Mouse (Mus musculus) G1E (cell line): Measurements from ENCODE around the gene Ppp1r36. TPM values are rescaled to one million over a fixed set of nuclear protein-coding genes. Genes with fewer than 3 reads are reported as not detected.
A peak's percentile ranks its signal among the peaks of the same experiment; 100 is the strongest.
"Not testable (repeated sequence)": the region's sequence is repeated elsewhere in the genome, so short reads cannot be mapped to it uniquely, and the experiment has no call there.

Experiments used
- ATAC-seq: 2 replicates; pipeline ENCODE4 v1.8.0; 2016; ENCODE audit warnings: mild to moderate bottlenecking; ENCODE audit not compliant: insufficient number of reproducible peaks, poor library complexity, low FRiP score, severe bottlenecking; ENCODE audit errors: extremely low read depth
- DNase-seq: peaks from one replicate; pipeline ENCODE4 v3.0.0; 2012; ENCODE audit warnings: low spot score
- H3K27me3 ChIP-seq: 2 replicates; pipeline ENCODE4 v1.6.1; 2012; ENCODE audit warnings: mild to moderate bottlenecking, low read length, inconsistent platforms; ENCODE audit not compliant: insufficient read depth
- H3K36me3 ChIP-seq: replicated peaks from 2 replicates; pipeline ENCODE3; 2012; ENCODE audit warnings: mild to moderate bottlenecking, inconsistent platforms
- H3K4me1 ChIP-seq: 2 replicates; pipeline ENCODE4 v1.6.1; 2012; ENCODE audit warnings: low read depth, low read length, inconsistent platforms, mixed read lengths; ENCODE audit not compliant: insufficient read depth
- H3K4me3 ChIP-seq: 2 replicates; pipeline ENCODE4 v1.5.1; 2012; ENCODE audit warnings: low read depth, mild to moderate bottlenecking, inconsistent platforms, low read length, moderate library complexity, mixed read lengths
- H3K9me3 ChIP-seq: replicated peaks from 2 replicates; pipeline ENCODE4 v1.6.1; 2012; ENCODE audit warnings: inconsistent platforms
- CTCF ChIP-seq: IDR thresholded peaks from 2 replicates; pipeline ENCODE4 v1.5.1; 2012; ENCODE audit warnings: low read depth, low read length, inconsistent platforms, mixed read lengths
- GATA1 ChIP-seq: IDR thresholded peaks from 2 replicates; pipeline ENCODE4 v1.6.1; 2012; ENCODE audit warnings: borderline replicate concordance, low read length, inconsistent platforms, mixed read lengths
- GATA2 ChIP-seq: IDR thresholded peaks from 2 replicates; pipeline ENCODE4 v1.6.1; 2012; ENCODE audit warnings: low read depth, low read length, inconsistent platforms, borderline replicate concordance
- POLR2AphosphoS5 ChIP-seq: IDR thresholded peaks from 2 replicates; pipeline ENCODE4 v1.6.1; 2012; ENCODE audit warnings: low read depth, low read length, inconsistent platforms; ENCODE audit not compliant: insufficient replicate concordance
- TAL1 ChIP-seq: conservative IDR thresholded peaks from 2 replicates; pipeline ENCODE4 v1.6.1; 2012; ENCODE audit warnings: low read depth, low read length, inconsistent platforms, mixed read lengths
- polyA plus RNA-seq: library from polyadenylated mRNA; stranded (reverse); fragments of >175 nt; gene quantifications from 2 replicates; pipeline ENCODE4 v1.2.3, GENCODE M21; 2012
- total RNA-seq, 2 experiments: library from RNA; stranded (forward) in 1 of 2; stranded (reverse) in 1 of 2; fragments of 200-1000 nt in 1 of 2; fragments of >200 nt in 1 of 2; fragmentation: Nextera tagmentation in 1 of 2; gene quantifications; 2 replicates each; pipeline ENCODE4 v1.2.3; 2014 to 2017

Ppp1r36 gene
- total and polyA plus RNA-seq, 3 experiments: 0.38 TPM; not detected in 2

- H3K9me3 ChIP-seq: no peaks in the 10 kb centered on the region
- H3K27me3 ChIP-seq: peaks cover 58% of the 10 kb centered on the region
- no peaks in the 10 kb centered on the region for H3K4me1 ChIP-seq
- H3K4me3 ChIP-seq: no peak overlapping the region
- DNase-seq (no peak), ATAC-seq (no peak)
- no peaks in the 10 kb centered on the region for H3K36me3 ChIP-seq
- no peak for TF ChIP-seq GATA1
- TF ChIP-seq CTCF: no peak
- no peak for TF ChIP-seq TAL1
- no peak for TF ChIP-seq GATA2
- TF ChIP-seq POLR2AphosphoS5: no peak
These were observed 18.2 kb downstream of the Ppp1r36 start for GRCm38 (mm10) chr12:76435549-76435948.

- not testable (repeated sequence) for H3K9me3 ChIP-seq, DNase-seq, H3K4me1 ChIP-seq, H3K4me3 ChIP-seq, ATAC-seq
- Histone ChIP-seq H3K27me3 (peaks cover 24% of the 10 kb centered on the region), H3K36me3 (peaks cover 17% of the 10 kb centered on the region)
These were observed 26.1 kb downstream of the Ppp1r36 start for GRCm38 (mm10) chr12:76443488-76443887.

GRCm38 (mm10) chr12:76444359-76444772, 27.0 kb downstream of the Ppp1r36 start:
- peak; percentile 70 for ATAC-seq

GRCm38 (mm10) chr12:76444862-76445261, 27.5 kb downstream of the Ppp1r36 start:
- peak overlapping the region; percentile 68 for H3K4me3 ChIP-seq
- peaks cover 7% of the 10 kb centered on the region; the same call in 1 of the 2 replicates for H3K4me1 ChIP-seq
- ATAC-seq (no peak), DNase-seq (no peak)
- H3K9me3 ChIP-seq: no peaks in the 10 kb centered on the region
- no peak for TF ChIP-seq CTCF
- no peak for TF ChIP-seq POLR2AphosphoS5
- no peak for TF ChIP-seq GATA1
- TF ChIP-seq GATA2: no peak
- no peak for TF ChIP-seq TAL1
- H3K36me3 ChIP-seq: peaks cover 28% of the 10 kb centered on the region
- H3K27me3 ChIP-seq: peaks cover 26% of the 10 kb centered on the region

More at GRCm38 (mm10) chr12:76444359-76444772, 27.0 kb downstream of the Ppp1r36 start:
- peaks cover 25% of the 10 kb centered on the region for H3K36me3 ChIP-seq
- no peaks in the 10 kb centered on the region for H3K9me3 ChIP-seq
- H3K4me3 ChIP-seq: peak overlapping the region; percentile 68
- H3K4me1 ChIP-seq: peaks cover 7% of the 10 kb centered on the region; the same call in 1 of the 2 replicates
- DNase-seq: peak; percentile 65
- H3K27me3 ChIP-seq: peaks cover 26% of the 10 kb centered on the region
- no peak for TF ChIP-seq GATA1
- no peak for TF ChIP-seq GATA2
- TF ChIP-seq TAL1: no peak
- no peak for TF ChIP-seq CTCF
- TF ChIP-seq POLR2AphosphoS5: no peak

- no peak for DNase-seq
- ATAC-seq: no peak
- H3K4me1 ChIP-seq: peaks cover 7% of the 10 kb centered on the region; the same call in 1 of the 2 replicates
- TF ChIP-seq GATA2: no peak
- TF ChIP-seq POLR2AphosphoS5: no peak
- TF ChIP-seq CTCF: no peak
- TF ChIP-seq GATA1: no peak
- no peak for TF ChIP-seq TAL1
- H3K27me3 ChIP-seq: peaks cover 30% of the 10 kb centered on the region
- H3K9me3 ChIP-seq: no peaks in the 10 kb centered on the region
- no peak overlapping the region for H3K4me3 ChIP-seq
- H3K36me3 ChIP-seq: peaks cover 41% of the 10 kb centered on the region
These were observed 28.9 kb downstream of the Ppp1r36 start for GRCm38 (mm10) chr12:76446201-76446600.

GRCm38 (mm10) chr12:76448127-76448526, 30.8 kb downstream of the Ppp1r36 start:
- TF ChIP-seq TAL1: no peak
- TF ChIP-seq CTCF: no peak
- TF ChIP-seq POLR2AphosphoS5: no peak
- TF ChIP-seq GATA1: no peak
- TF ChIP-seq GATA2: no peak
- Histone ChIP-seq H3K4me3 (no peak overlapping the region), H3K9me3 (no peaks in the 10 kb centered on the region), H3K36me3 (peaks cover 52% of the 10 kb centered on the region), H3K4me1 (peaks cover 7% of the 10 kb centered on the region; the same call in 1 of the 2 replicates), H3K27me3 (peaks cover 28% of the 10 kb centered on the region)
- no peak for ATAC-seq
- no peak for DNase-seq

GRCm38 (mm10) chr12:76452203-76452602, 34.9 kb downstream of the Ppp1r36 start:
- Histone ChIP-seq H3K4me3 (no peak overlapping the region), H3K4me1 (peaks cover 1% of the 10 kb centered on the region; the same call in 1 of the 2 replicates), H3K9me3 (no peaks in the 10 kb centered on the region), H3K36me3 (peaks cover 55% of the 10 kb centered on the region), H3K27me3 (peaks cover 22% of the 10 kb centered on the region)
- TF ChIP-seq CTCF (no peak), GATA2 (no peak), TAL1 (no peak), GATA1 (no peak), POLR2AphosphoS5 (no peak)
- ATAC-seq (no peak), DNase-seq (no peak)

GRCm38 (mm10) chr12:76458445-76458844, 41.1 kb downstream of the Ppp1r36 start:
- not testable (repeated sequence) for H3K4me3 ChIP-seq, H3K9me3 ChIP-seq, DNase-seq, H3K4me1 ChIP-seq, ATAC-seq
- peaks cover 29% of the 10 kb centered on the region for H3K36me3 ChIP-seq
- peaks cover 10% of the 10 kb centered on the region for H3K27me3 ChIP-seq
